Mouse (Mus musculus) duodenum, adult 2 months (tissue): ENCODE results near the gene Olfr561. TPM values are rescaled to one million over a fixed set of nuclear protein-coding genes. Genes with fewer than 3 reads are reported as not detected.

Experiments used
- polyA plus RNA-seq: library from polyadenylated mRNA; depleted of rRNA; stranded (reverse); fragments of >200 nt; gene quantifications from 2 replicates; pipeline ENCODE4 v1.2.3, GENCODE M21; 2012; ENCODE audit warnings: low replicate concordance; rRNA removed

The Olfr561 gene
- not detected in 2 replicates for polyA plus RNA-seq

DNA sequence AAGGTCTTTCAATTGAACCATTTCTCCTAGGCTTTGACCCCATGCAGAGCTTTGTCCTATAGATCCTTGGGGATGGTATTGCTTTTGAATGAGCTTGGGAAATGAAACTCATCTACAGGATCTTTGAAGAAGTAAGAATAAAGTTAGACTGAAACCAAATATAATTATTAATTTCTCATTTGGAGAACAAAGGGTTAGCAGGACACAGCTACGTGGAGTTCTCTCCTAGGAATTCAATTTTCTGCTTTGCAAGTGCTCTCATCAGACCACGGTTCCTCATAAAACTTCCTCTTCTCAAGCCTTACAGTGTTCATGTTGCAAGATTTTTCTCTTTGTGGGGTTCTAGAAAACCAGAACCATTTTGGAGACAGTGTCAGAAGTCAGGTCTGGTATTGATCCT lies at the start of gene Olfr561:
TSS of gene Olfr561 (plus strand) at position 301 of the 400 bp plus-strand sequence.

DNA sequence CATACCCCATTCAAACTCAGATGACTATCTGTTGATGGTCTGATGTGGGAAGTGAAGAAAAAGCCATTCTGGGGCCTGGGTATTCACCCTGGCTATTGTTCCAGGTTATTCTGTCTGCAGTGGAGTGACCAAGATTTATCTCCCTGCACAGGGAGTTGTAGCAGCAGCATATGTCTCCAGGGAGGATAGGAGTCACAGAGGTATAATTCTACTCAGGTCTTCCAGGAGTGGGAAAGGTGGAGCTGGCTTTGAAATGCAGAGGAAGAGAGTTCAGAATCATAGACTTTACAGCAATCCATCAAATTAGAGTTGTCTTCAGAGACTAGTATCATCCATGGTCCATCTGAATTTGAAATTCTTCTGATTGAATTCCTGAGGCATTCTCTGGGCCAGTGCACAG lies 43.6 kb upstream of the Olfr561 start, which contains the start of gene Olfr559:
TSS of gene Olfr559 (minus strand) at position 101 of the 400 bp plus-strand sequence.

DNA sequence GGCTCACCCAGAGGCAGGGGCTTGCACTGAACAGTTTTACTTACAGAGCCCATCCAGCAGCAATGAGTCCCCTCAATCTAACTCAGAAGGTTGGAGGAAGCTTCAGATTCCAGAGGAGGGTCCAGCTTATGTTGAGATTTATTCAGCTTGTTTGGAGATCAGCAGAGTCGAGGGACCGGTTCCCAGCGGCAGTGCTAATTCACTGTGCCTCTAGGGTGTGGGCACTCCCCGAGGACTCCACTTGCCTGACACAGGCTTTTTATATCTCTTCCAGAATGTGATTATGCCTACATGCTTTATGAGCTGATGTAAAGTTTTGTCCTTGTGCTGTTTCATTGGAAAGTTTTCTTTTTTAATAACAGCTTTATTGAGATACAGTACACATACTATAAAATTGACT lies 11.8 kb upstream of the Olfr561 start, which contains the start of the genes Olfr560 and Olfr78:
TSS of gene Olfr560 (minus strand) at position 101 of the 400 bp plus-strand sequence.
TSS of gene Olfr78 (minus strand) at position 206 of the 400 bp plus-strand sequence.

DNA sequence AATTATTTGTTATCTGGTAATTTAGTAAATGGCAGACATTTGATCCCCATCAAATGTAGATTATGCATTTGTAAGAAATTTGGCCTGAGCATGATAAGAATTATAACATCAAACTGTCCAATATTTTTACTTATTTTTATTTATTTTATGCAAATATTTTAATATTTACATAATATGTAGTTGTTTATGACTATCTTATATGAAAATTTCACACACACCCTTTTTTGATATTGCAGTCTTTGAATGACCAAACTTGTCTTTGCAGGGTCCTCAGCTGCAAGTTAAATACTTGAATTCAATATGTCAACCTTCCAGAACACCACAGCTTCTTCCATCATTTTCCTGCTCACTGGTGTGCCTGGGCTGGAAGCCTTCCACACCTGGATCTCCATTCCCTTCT lies 32.2 kb downstream of the Olfr561 start, which contains the start of gene Olfr564:
TSS of gene Olfr564 (plus strand) at position 301 of the 400 bp plus-strand sequence.

Other genes starting within 250 kb of the Olfr561 start
- gene Olfr547, start 236.5 kb upstream of the Olfr561 start, polyA plus RNA-seq: not detected in 2 replicates
- gene Olfr548-ps1, start 230.3 kb upstream of the Olfr561 start, polyA plus RNA-seq: not detected in 2 replicates
- gene Olfr549, start 221.4 kb upstream of the Olfr561 start, polyA plus RNA-seq: not detected in 2 replicates
- gene Trim21, start 205.7 kb upstream of the Olfr561 start, polyA plus RNA-seq: 1.1 and 1.4 TPM in 2 replicates
- not detected in 2 replicates for gene Olfr550, start 199.8 kb upstream of the Olfr561 start, polyA plus RNA-seq
- not detected in 2 replicates for gene Olfr551, start 179.3 kb upstream of the Olfr561 start, polyA plus RNA-seq
- gene Olfr552, start 173.5 kb upstream of the Olfr561 start, polyA plus RNA-seq: not detected in 2 replicates
- gene Olfr553, start 153.0 kb upstream of the Olfr561 start, polyA plus RNA-seq: not detected in 2 replicates
- not detected in 2 replicates for gene Olfr554, start 132.8 kb upstream of the Olfr561 start, polyA plus RNA-seq
- not detected in 2 replicates for gene Olfr555, start 112.4 kb upstream of the Olfr561 start, polyA plus RNA-seq
- not detected in 2 replicates for gene Olfr556, start 106.3 kb upstream of the Olfr561 start, polyA plus RNA-seq
- 1.7 and 3.0 TPM in 2 replicates for gene Trim68, start 83.9 kb upstream of the Olfr561 start, polyA plus RNA-seq
- not detected in 2 replicates for gene Olfr557, start 75.3 kb upstream of the Olfr561 start, polyA plus RNA-seq
- 0.07 and 0.09 TPM in 2 replicates for gene Olfr558, start 69.0 kb upstream of the Olfr561 start, polyA plus RNA-seq
- not detected in 2 replicates for gene Olfr33, start 52.2 kb upstream of the Olfr561 start, polyA plus RNA-seq
- gene Olfr559, start 43.7 kb upstream of the Olfr561 start, polyA plus RNA-seq: not detected in 2 replicates
- not detected in 2 replicates for gene Olfr560, start 11.9 kb upstream of the Olfr561 start, polyA plus RNA-seq
- gene Olfr78, start 11.8 kb upstream of the Olfr561 start, polyA plus RNA-seq: 0.24 and 0.67 TPM in 2 replicates
- not detected in 2 replicates for gene Olfr564, start 32.3 kb downstream of the Olfr561 start, polyA plus RNA-seq
- gene Olfr566, start 87.5 kb downstream of the Olfr561 start, polyA plus RNA-seq: not detected in 2 replicates
- not detected in 2 replicates for gene Olfr568, start 105.9 kb downstream of the Olfr561 start, polyA plus RNA-seq
- gene Olfr569, start 119.7 kb downstream of the Olfr561 start, polyA plus RNA-seq: not detected in 2 replicates
- not detected in 2 replicates for gene Olfr570, start 123.4 kb downstream of the Olfr561 start, polyA plus RNA-seq
- gene Olfr571, start 146.3 kb downstream of the Olfr561 start, polyA plus RNA-seq: not detected in 2 replicates
- gene Olfr572, start 153.2 kb downstream of the Olfr561 start, polyA plus RNA-seq: not detected in 2 replicates
- gene Olfr573-ps1, start 171.4 kb downstream of the Olfr561 start, polyA plus RNA-seq: not detected in 2 replicates
- not detected in 2 replicates for gene Olfr574, start 177.2 kb downstream of the Olfr561 start, polyA plus RNA-seq
- gene Olfr575, start 187.6 kb downstream of the Olfr561 start, polyA plus RNA-seq: not detected in 2 replicates
- gene Olfr576, start 191.4 kb downstream of the Olfr561 start, polyA plus RNA-seq: not detected in 2 replicates
- not detected in 2 replicates for gene Olfr577, start 204.7 kb downstream of the Olfr561 start, polyA plus RNA-seq
- gene Olfr578, start 218.1 kb downstream of the Olfr561 start, polyA plus RNA-seq: not detected in 2 replicates